Mouse (Mus musculus) myocyte (in vitro differentiated cells): ENCODE measurements around the gene Vps52.

Source experiments
- CEBPB ChIP-seq: IDR thresholded peaks from 2 replicates; pipeline ENCODE4 v1.6.1; 2011; ENCODE audit warnings: mild to moderate bottlenecking, moderate library complexity; ENCODE audit not compliant: poor library complexity, insufficient read depth, severe bottlenecking
- E2F4 ChIP-seq: IDR thresholded peaks from one replicate; pipeline ENCODE4 v1.6.1; 2011; ENCODE audit warnings: mild to moderate bottlenecking, control low read depth, moderate library complexity; ENCODE audit not compliant: insufficient read depth
- MAX ChIP-seq: IDR thresholded peaks from one replicate; pipeline ENCODE4 v1.6.1; 2011; ENCODE audit warnings: low read depth, mild to moderate bottlenecking, control low read depth
- MYOD1 ChIP-seq, 3 experiments: IDR thresholded peaks; one replicate each; pipeline ENCODE4 v1.6.1; 2011; ENCODE audit warnings: control low read depth in 2 of 3, low read depth in 2 of 3, mild to moderate bottlenecking in 2 of 3, moderate library complexity in 1 of 3; ENCODE audit not compliant: insufficient read length in 2 of 3, control insufficient read depth in 1 of 3
- MYOG ChIP-seq, 3 experiments: IDR thresholded peaks; one replicate each; pipeline ENCODE4 v1.6.1; 2011; ENCODE audit warnings: control low read depth in 2 of 3, low read depth in 2 of 3, mild to moderate bottlenecking in 2 of 3; ENCODE audit not compliant: insufficient read length in 2 of 3, control insufficient read depth in 1 of 3, insufficient read depth in 1 of 3
- POLR2A ChIP-seq: IDR thresholded peaks from one replicate; pipeline ENCODE4 v1.6.1; 2011; ENCODE audit warnings: low read depth, mild to moderate bottlenecking, control low read depth, moderate library complexity; ENCODE audit not compliant: insufficient read length
- POLR2AphosphoS2 ChIP-seq: IDR thresholded peaks from one replicate; pipeline ENCODE4 v1.6.1; 2011; ENCODE audit warnings: low read depth, control low read depth; ENCODE audit not compliant: insufficient read length
- SRF ChIP-seq: IDR thresholded peaks from one replicate; pipeline ENCODE4 v1.6.1; 2011; ENCODE audit warnings: low read depth; ENCODE audit not compliant: control insufficient read depth, insufficient read length
- TCF12 ChIP-seq: IDR thresholded peaks from one replicate; pipeline ENCODE4 v1.6.1; 2011; ENCODE audit warnings: mild to moderate bottlenecking, control low read depth; ENCODE audit not compliant: poor library complexity, insufficient read depth, severe bottlenecking
- TCF3 ChIP-seq: IDR thresholded peaks from one replicate; pipeline ENCODE4 v1.6.1; 2011; ENCODE audit warnings: low read depth, control low read depth; ENCODE audit not compliant: insufficient read length
- USF1 ChIP-seq: IDR thresholded peaks from one replicate; pipeline ENCODE4 v1.6.1; 2011; ENCODE audit warnings: low read depth, mild to moderate bottlenecking, control low read depth, moderate library complexity

GRCm38 (mm10) chr17:34010156-34010555, 54.5 kb downstream of the Vps52 start:
- TF ChIP-seq MYOG (IDR thresholded peaks at IDR 0.05; ENCODE audit: control insufficient read depth in 1 of 3, insufficient read depth in 1 of 3, insufficient read length in 2 of 3, low read depth in 2 of 3), result no peak
- no peak for TF ChIP-seq TCF12
- no peak for TF ChIP-seq USF1
- TF ChIP-seq POLR2AphosphoS2, result no peak
- no peak for TF ChIP-seq E2F4
- no peak for TF ChIP-seq CEBPB
- no peak for TF ChIP-seq MAX
- TF ChIP-seq POLR2A, result no peak
- TF ChIP-seq MYOD1 (IDR thresholded peaks at IDR 0.05; ENCODE audit: control insufficient read depth in 1 of 3, insufficient read length in 2 of 3, low read depth in 2 of 3), result no peak
- no peak for TF ChIP-seq SRF
- no peak for TF ChIP-seq TCF3
